Mouse (Mus musculus): ENCODE measurements around the gene Tia1.

Tia1 gene

GRCm38 (mm10) chr6:86431531-86431930 lies 27.5 kb downstream of the Tia1 start:
- in situ Hi-C loops (cut with MseI, MboI) = no loop called here

- in situ Hi-C loops (cut with MseI, MboI) = no loop called here
These were observed 29.7 kb downstream of the Tia1 start for GRCm38 (mm10) chr6:86433696-86434095.

GRCm38 (mm10) chr6:86437711-86438110 lies 33.7 kb downstream of the Tia1 start:
- in situ Hi-C loops (cut with MseI, MboI) = no loop called here

- in situ Hi-C loops (cut with MseI, MboI) = no loop called here
These were observed 34.5 kb downstream of the Tia1 start, which contains the start of gene C87436 for GRCm38 (mm10) chr6:86438272-86439118. TSS of gene C87436 (plus strand) at chr6:86438374.

GRCm38 (mm10) chr6:86439119-86439496 lies 35.1 kb downstream of the Tia1 start:
- in situ Hi-C loops (cut with MseI, MboI) = no loop called here

- in situ Hi-C loops (cut with MseI, MboI) = no loop called here
These were observed 35.5 kb downstream of the Tia1 start for GRCm38 (mm10) chr6:86439531-86439930.

- in situ Hi-C loops (cut with MseI, MboI) = no loop called here
These were observed 37.6 kb downstream of the Tia1 start for GRCm38 (mm10) chr6:86441571-86441970.

GRCm38 (mm10) chr6:86445551-86445950 lies 41.5 kb downstream of the Tia1 start:
- in situ Hi-C loops (cut with MseI, MboI) = no loop called here

- in situ Hi-C loops (cut with MseI, MboI) = no loop called here
These were observed 43.0 kb downstream of the Tia1 start for GRCm38 (mm10) chr6:86446927-86447568.

- in situ Hi-C loops (cut with MseI, MboI) = no loop called here
These were observed 52.7 kb downstream of the Tia1 start for GRCm38 (mm10) chr6:86456727-86457126.

GRCm38 (mm10) chr6:86463079-86463478 lies 59.1 kb downstream of the Tia1 start:
- in situ Hi-C loops (cut with MseI, MboI) = no loop called here

- in situ Hi-C loops (cut with MseI, MboI) = no loop called here
These were observed 67.3 kb downstream of the Tia1 start for GRCm38 (mm10) chr6:86471317-86471716.

- in situ Hi-C loops (cut with MseI, MboI) = no loop called here
These were observed 67.7 kb downstream of the Tia1 start for GRCm38 (mm10) chr6:86471760-86472099.

GRCm38 (mm10) chr6:86472100-86472955 lies 68.3 kb downstream of the Tia1 start:
- in situ Hi-C loops (cut with MseI, MboI) = no loop called here

GRCm38 (mm10) chr6:86473077-86473476 lies 69.1 kb downstream of the Tia1 start:
- in situ Hi-C loops (cut with MseI, MboI) = no loop called here

GRCm38 (mm10) chr6:86474072-86474471 lies 70.1 kb downstream of the Tia1 start:
- in situ Hi-C loops (cut with MseI, MboI) = no loop called here

GRCm38 (mm10) chr6:86474646-86475181 lies 70.7 kb downstream of the Tia1 start:
- in situ Hi-C loops (cut with MseI, MboI) = no loop called here

GRCm38 (mm10) chr6:86475462-86476167 lies 71.6 kb downstream of the Tia1 start:
- in situ Hi-C loops (cut with MseI, MboI) = no loop called here

GRCm38 (mm10) chr6:86476931-86477330 lies 72.9 kb downstream of the Tia1 start:
- in situ Hi-C loops (cut with MseI, MboI) = no loop called here

GRCm38 (mm10) chr6:86479311-86479710 lies 75.3 kb downstream of the Tia1 start:
- in situ Hi-C loops (cut with MseI, MboI) = no loop called here

GRCm38 (mm10) chr6:86479816-86480188 lies 75.8 kb downstream of the Tia1 start:
- in situ Hi-C loops (cut with MseI, MboI) = no loop called here
